Mouse (Mus musculus) Patski (cell line): ENCODE data around the gene Slc25a25. TPM values are rescaled to one million over a fixed set of nuclear protein-coding genes. Genes with fewer than 3 reads are reported as not detected.
A peak's percentile ranks its signal among the peaks of the same experiment; 100 is the strongest.
"Not testable (repeated sequence)": the region's sequence is repeated elsewhere in the genome, so short reads cannot be mapped to it uniquely, and the experiment has no call there.

ENCODE experiments used
- ATAC-seq: fragments of 100-300 bp; one replicate; pipeline ENCODE4 v1.8.0; 2021
- CTCF ChIA-PET: fragments of 350-600 bp; sonication (Branson Sonifier 250); formaldehyde crosslinking; loops from one replicate; lab custom pipeline; 2022; ENCODE audit warnings: inconsistent platforms; lab: Charles Lee
- POLR2A ChIA-PET: fragments of 350-600 bp; sonication (Branson Sonifier 250); formaldehyde crosslinking; loops from one replicate; lab custom pipeline; 2022; ENCODE audit warnings: antibody characterized with exemption, inconsistent platforms; lab: Charles Lee
- DNase-seq: peaks from one replicate; pipeline ENCODE4 v3.0.0-alpha.2; 2011; ENCODE audit warnings: low read depth, low spot score
- H3K27me3 ChIP-seq: fragments of 371-371 bp; one replicate; pipeline ENCODE4 v1.5.1; 2021
- CTCF ChIP-seq: fragments of 100-300 bp; IDR thresholded peaks from one replicate; pipeline ENCODE4 v1.5.1; 2021
- in situ Hi-C: fragments of 300-500 bp; cut with MboI; formaldehyde crosslinking; loops from 3 replicates; pipeline ENCODE4 v1.11.1; 2018; ENCODE audit warnings: low pct_unique_long_range_greater_than_20kb, mixed read lengths
- polyA plus RNA-seq: library from polyadenylated mRNA; unstranded; gene quantifications from one replicate; pipeline ENCODE4 v1.2.3, GENCODE M21; 2021

The Slc25a25 gene
- 18.5 TPM for polyA plus RNA-seq

DNA sequence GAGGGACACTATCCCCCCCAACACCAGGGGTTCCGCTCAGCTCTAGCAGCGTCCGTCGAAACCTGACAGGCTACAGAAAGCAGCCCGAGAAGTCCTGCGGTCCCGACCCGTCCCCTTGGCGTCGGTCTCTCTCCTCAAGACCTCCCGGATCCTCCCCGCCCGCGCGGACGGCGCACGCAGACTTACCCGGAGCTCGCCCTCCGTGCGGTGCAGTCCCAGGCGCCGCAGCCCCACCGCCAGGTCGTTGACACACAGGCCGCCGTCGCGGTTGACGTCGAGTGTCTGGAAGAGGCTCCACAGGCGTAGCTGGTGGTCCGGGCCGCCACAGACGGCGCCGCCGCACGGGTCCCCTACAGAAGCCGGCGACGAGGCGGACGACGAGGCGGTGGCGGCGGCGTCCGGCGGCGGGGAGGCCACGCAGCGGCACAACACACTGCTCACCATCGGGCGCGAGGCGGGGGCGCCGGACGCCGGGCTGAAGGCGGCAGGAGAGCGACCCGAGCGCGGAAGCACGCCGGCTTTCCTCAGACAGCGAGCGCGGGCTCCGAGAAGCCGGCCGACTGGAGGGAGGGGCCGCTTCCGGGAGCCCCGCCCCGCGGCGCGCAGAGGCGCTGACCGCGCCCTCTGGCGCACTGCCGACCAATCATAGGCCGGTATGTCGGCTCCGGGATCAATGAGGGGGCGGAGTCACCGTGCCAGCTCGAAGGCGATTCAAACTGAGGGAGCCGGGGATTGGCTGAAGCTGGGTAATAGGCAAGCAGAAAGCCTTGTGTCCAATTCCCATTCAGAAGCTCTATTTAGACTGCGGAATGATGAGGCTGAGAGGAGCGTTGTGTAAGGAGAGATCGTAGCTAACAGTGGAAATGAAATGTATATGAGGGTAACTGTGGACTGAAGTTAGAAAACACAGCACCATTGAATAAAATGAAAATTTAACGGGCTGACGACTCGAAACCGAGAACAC lies at the start of gene Slc25a25:
Slc25a25 (minus strand) TSS at position 565 of the 964 bp plus-strand sequence.
- in situ Hi-C loops = loop anchor here (5.0 kb wide), 1 partner anchor 34 kb away; no protein-coding TSS in a partner anchor
- ATAC-seq (peak; percentile 81), DNase-seq (peak; percentile 83)
- no peaks in the 10 kb centered on the region for H3K27me3 ChIP-seq
- ChIA-PET CTCF (interaction anchor here (1.2 to 3.0 kb wide), 2 partner anchors 14 to 36 kb away, joined by 4 to 9 read pairs; no protein-coding TSS in a partner anchor), POLR2A (interaction anchor here (1.1 to 1.2 kb wide), 2 partner anchors 26 to 121 kb away, joined by 3 read pairs; no protein-coding TSS in a partner anchor)
- TF ChIP-seq CTCF = no peak

DNA sequence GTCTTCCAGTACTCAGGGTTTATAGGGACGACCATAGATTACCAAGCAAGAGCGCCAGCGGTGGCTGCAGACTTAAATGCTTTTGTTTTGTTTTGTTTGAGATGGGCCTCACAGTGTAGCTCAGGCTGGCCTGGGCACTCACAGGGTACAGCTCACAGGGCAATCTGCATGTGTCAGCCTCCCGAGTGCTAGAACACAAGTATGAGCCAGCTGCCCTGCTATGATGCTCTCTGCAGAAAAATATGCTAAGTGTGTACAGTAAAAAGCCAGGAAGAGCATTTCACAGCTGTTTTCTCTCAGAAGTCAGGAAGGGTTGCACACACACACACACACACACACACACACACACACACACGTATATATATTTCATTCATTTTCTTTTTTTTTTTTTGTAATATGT lies 49.2 kb upstream of the Slc25a25 start:
- no peaks in the 10 kb centered on the region for H3K27me3 ChIP-seq
- DNase-seq (no peak), ATAC-seq (no peak)
- TF ChIP-seq CTCF = no peak
- CTCF ChIA-PET = interaction anchor here (1.7 kb wide), 1 partner anchor 12 kb away, joined by 5 read pairs; no protein-coding TSS in a partner anchor
- POLR2A ChIA-PET = no interaction called here
- in situ Hi-C loops = no loop called here

DNA sequence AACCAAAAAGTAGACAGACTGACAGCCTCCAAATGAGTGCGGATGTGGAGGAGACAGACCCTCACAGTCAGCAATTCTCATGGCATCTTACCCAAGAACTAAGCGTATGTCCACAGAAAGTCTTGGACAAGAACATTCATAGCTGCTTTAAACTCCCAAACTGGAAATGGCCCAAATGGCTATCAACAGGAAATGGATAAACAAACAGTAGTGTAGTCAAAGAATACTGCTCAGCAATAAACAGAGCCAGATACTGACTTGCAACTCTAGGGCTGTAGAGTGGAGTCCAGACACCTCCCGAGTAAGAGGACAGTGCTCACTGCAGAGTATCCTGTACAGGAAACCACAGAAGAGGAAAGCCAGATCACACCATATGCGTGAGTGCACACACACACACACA lies 48.1 kb upstream of the Slc25a25 start:
- in situ Hi-C loops = no loop called here
- POLR2A ChIA-PET = no interaction called here
- no peak for ATAC-seq
- H3K27me3 ChIP-seq = no peaks in the 10 kb centered on the region
- no peak for TF ChIP-seq CTCF
- CTCF ChIA-PET = no interaction called here
- no peak for DNase-seq

DNA sequence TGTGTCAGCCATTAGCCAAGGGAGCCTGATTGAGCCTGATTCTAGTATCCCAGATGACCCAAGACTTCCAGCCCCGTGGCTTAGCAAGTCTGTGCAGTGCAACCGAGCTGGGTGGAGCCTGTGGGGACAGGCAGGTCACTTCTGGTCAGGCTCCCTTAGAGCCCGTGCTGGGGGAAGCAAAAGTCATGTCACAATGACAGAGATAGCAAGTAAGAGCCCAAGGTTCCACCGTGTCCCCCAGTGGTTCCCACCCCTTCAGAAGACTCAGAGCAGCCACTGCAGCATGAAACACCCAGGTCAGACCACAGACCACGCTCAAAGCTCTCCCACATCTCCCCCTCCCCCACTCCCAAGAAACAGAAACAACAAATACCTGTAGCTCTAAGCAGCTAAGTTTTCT lies 44.9 kb upstream of the Slc25a25 start:
- ChIA-PET POLR2A (no interaction called here), CTCF (interaction anchor here (0.6 kb wide), 1 partner anchor 24 kb away, joined by 3 read pairs; no protein-coding TSS in a partner anchor)
- no peaks in the 10 kb centered on the region for H3K27me3 ChIP-seq
- TF ChIP-seq CTCF = no peak
- ATAC-seq (no peak), DNase-seq (no peak)
- in situ Hi-C loops = no loop called here

DNA sequence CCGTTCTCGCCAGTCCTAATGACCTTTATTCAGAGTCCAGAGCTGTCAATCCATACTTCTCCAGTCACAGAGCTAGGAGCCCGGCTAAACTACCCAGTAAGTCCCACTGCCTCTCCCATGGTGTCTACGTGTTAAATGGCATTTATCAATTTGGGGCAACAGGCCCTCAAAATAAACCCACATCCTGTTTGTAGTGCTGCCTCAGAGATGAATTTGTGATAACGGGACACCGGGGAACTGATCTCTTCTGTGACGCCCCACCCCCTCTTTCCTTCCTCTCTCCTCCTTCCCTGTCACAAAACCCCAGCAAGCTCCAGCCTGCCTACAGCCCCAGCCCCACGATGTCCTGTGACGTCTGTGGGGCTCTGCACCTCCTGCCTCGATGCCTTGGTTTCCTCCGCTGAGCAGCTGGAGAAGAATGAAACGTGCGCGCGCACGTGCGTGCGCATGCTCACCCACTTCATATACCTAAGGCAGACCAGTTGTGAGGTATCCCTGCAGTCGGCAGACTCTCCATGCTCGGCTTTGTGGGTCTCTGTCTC lies 44.0 kb upstream of the Slc25a25 start:
- ATAC-seq (no peak), DNase-seq (no peak)
- H3K27me3 ChIP-seq = no peaks in the 10 kb centered on the region
- POLR2A ChIA-PET = interaction anchor here (1.1 kb wide), 1 partner anchor 28 kb away, joined by 3 read pairs; no protein-coding TSS in a partner anchor
- CTCF ChIA-PET = no interaction called here
- in situ Hi-C loops = no loop called here
- TF ChIP-seq CTCF = no peak

DNA sequence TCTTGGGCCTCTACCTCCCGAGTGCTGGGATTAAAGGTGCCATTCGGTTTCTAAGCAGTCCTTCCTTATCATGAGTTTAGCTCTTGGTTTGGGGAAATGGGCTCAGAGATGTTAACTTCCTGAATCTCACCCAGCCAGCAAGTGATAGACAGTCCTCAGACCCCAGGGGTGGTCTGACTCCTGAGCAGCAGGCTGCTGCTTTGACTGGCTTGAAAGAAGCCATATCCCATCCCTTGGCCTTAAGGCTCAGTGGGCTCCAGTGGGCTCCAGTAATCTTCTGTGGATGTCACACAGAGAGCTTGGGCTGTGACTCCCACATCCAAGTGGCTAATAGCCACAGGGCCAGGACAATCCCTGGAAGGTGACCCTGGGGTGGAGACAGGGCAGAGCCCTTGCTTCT lies 43.3 kb upstream of the Slc25a25 start:
- POLR2A ChIA-PET = interaction anchor here (1.1 kb wide), 1 partner anchor 28 kb away, joined by 3 read pairs; no protein-coding TSS in a partner anchor
- no peak for TF ChIP-seq CTCF
- in situ Hi-C loops = loop anchor here (5.0 kb wide), 1 partner anchor 68 kb away; no protein-coding TSS in a partner anchor
- no peak for DNase-seq
- no peaks in the 10 kb centered on the region for H3K27me3 ChIP-seq
- no peak for ATAC-seq
- CTCF ChIA-PET = no interaction called here

DNA sequence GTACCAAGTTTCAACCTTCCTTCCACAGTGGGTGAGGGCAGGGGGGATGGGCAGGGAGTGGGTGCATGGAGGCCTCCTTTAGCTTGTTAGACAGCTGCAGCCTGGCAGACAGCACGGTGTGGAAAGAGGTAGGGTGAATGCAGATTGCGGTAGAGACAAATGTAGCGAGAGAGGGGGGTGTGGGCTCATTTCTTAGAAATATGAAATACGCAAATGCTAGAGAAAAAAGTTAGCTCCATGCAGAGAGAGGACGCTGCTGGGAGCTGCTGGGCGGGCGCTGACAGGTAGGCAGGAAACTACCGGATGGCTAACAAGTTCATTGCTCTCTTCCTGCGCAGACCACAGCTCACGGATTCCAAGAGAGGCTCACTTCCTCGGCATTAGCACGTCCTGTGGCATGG lies 42.1 kb upstream of the Slc25a25 start:
- ATAC-seq = no peak
- ChIA-PET POLR2A (no interaction called here), CTCF (interaction anchor here (0.8 kb wide), 1 partner anchor 73 kb away, joined by 4 read pairs; no protein-coding TSS in a partner anchor)
- DNase-seq = no peak
- TF ChIP-seq CTCF = no peak
- in situ Hi-C loops = loop anchor here (5.0 kb wide), 1 partner anchor 69 kb away; no protein-coding TSS in a partner anchor
- no peaks in the 10 kb centered on the region for H3K27me3 ChIP-seq

DNA sequence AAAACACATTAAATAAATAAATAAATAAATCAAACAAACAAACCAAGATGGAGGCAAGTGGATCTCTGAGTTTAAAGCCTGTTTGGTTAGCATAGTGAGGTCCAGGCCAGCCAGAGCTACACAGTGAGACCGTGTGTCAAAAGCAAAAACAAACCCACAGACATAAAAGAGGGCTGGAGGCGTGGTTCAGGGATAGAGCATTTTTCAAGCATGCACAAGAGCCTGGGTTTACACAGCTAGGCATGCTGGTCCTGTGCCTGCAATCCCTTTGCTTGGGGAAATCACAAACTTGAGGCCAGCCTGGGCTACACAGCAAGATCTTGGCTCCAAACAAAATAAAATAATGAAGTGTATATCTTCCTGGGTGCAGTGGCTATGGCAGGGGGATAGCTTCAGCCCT lies 41.4 kb upstream of the Slc25a25 start:
- ATAC-seq (no peak), DNase-seq (no peak)
- ChIA-PET CTCF (interaction anchor here (0.8 to 1.0 kb wide), 2 partner anchors 74 kb away, joined by 3 to 4 read pairs; no protein-coding TSS in a partner anchor), POLR2A (no interaction called here)
- in situ Hi-C loops = loop anchor here (5.0 kb wide), 1 partner anchor 70 kb away; no protein-coding TSS in a partner anchor
- no peaks in the 10 kb centered on the region for H3K27me3 ChIP-seq
- TF ChIP-seq CTCF = no peak

DNA sequence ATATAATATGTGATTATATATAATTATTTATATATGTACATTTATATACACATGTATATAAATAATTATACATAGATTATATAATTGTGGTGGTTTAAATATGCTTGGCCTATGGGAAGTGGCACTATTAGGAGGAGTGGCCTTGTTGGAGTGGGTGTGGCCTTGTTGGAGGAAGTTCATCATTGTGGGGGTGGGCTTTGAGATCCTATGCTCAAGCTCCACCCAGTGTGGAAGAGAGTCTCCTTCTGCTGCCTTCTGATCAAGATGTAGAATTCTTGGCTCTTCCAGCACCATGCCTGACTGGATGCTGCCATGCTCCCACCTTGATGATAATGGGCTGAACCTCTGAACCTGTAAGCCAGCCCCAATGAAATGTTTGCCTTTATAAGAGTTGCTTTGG lies 39.5 kb upstream of the Slc25a25 start:
- ATAC-seq, POLR2A ChIA-PET, DNase-seq, H3K27me3 ChIP-seq: not testable (repeated sequence)
- CTCF ChIA-PET = interaction anchor here (6.4 kb wide), 2 partner anchors 75 to 87 kb away, joined by 73 to 136 read pairs; no protein-coding TSS in a partner anchor
- in situ Hi-C loops = loop anchor here (5.0 kb wide), 1 partner anchor 72 kb away; no protein-coding TSS in a partner anchor

DNA sequence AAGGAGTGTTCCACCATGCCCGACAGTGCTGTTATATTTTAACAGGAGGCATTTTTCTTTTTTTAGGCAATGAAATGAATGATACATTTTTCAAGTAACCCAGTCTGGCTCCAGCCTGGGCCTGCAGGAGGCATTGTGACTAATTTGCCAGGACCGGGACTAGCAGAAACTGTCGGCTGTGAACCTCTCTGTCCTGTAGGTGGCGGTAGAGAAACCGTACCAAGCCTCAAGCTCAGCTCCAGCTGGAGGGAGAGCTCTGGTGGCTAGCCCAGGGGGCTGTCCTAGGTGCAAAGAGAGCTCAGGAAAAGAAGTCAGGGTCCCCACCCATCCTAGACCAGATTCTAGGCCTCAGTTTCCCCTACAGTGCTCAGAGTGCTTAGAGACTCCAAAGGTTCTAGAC lies 37.4 kb upstream of the Slc25a25 start:
- POLR2A ChIA-PET = interaction anchor here (0.9 to 1.1 kb wide), 2 partner anchors 48 to 79 kb away, joined by 3 read pairs; no protein-coding TSS in a partner anchor
- CTCF ChIA-PET = interaction anchor here (0.6 to 6.4 kb wide), 20 partner anchors 12 to 95 kb away, joined by 3 to 136 read pairs (median 4); no protein-coding TSS in a partner anchor
- no peaks in the 10 kb centered on the region for H3K27me3 ChIP-seq
- peak; percentile 91 for TF ChIP-seq CTCF
- ATAC-seq (no peak), DNase-seq (peak; percentile 56)
- in situ Hi-C loops = loop anchor here (5.0 kb wide), 1 partner anchor 86 kb away; no protein-coding TSS in a partner anchor
